Mouse (Mus musculus) intestine, postnatal 0 days (tissue): ENCODE results near the gene Pard3. TPM values are rescaled to one million over a fixed set of nuclear protein-coding genes. Genes with fewer than 3 reads are reported as not detected.

ENCODE experiments used
- ATAC-seq: fragments of 200-750 bp; cut with Nextera tagmentation; 2 replicates; pipeline ENCODE4 v1.8.0; 2017; ENCODE audit warnings: mild to moderate bottlenecking, moderate TSS enrichment, moderate library complexity
- H3K27ac ChIP-seq: fragments of 300-500 bp; sonication (generic); 2 replicates; pipeline ENCODE4 v1.5.1; 2014; ENCODE audit warnings: mild to moderate bottlenecking, low read depth, low read length, moderate library complexity
- H3K27me3 ChIP-seq: fragments of 300-500 bp; sonication (generic); replicated peaks from 2 replicates; pipeline ENCODE4 v1.6.1; 2014; ENCODE audit warnings: low read length, mixed read lengths; ENCODE audit not compliant: control insufficient read depth, insufficient read depth
- H3K36me3 ChIP-seq: fragments of 300-500 bp; sonication (generic); 2 replicates; pipeline ENCODE4 v1.6.1; 2014; ENCODE audit warnings: mild to moderate bottlenecking, moderate library complexity; ENCODE audit not compliant: control insufficient read depth, insufficient read depth
- H3K4me1 ChIP-seq: fragments of 300-500 bp; sonication (generic); replicated peaks from 2 replicates; pipeline ENCODE4 v1.6.1; 2014; ENCODE audit warnings: antibody characterized with exemption, low read length, mixed read lengths; ENCODE audit not compliant: control insufficient read depth, insufficient read depth
- H3K4me2 ChIP-seq: fragments of 300-500 bp; sonication (generic); replicated peaks from 2 replicates; pipeline ENCODE4 v1.6.1; 2014; ENCODE audit warnings: low read depth, mild to moderate bottlenecking, moderate library complexity
- H3K4me3 ChIP-seq: fragments of 300-500 bp; sonication (generic); 2 replicates; pipeline ENCODE4 v1.5.1; 2014; ENCODE audit warnings: low read depth, low read length
- H3K9ac ChIP-seq: fragments of 300-500 bp; sonication (generic); 2 replicates; pipeline ENCODE4 v1.6.1; 2014; ENCODE audit warnings: mild to moderate bottlenecking, low read depth, low read length
- H3K9me3 ChIP-seq: fragments of 300-500 bp; sonication (generic); 2 replicates; pipeline ENCODE4 v1.6.1; 2016; ENCODE audit warnings: mixed run types; ENCODE audit not compliant: control insufficient read depth
- CTCF ChIP-seq: sonication (generic); IDR thresholded peaks from 2 replicates; pipeline ENCODE4 v1.5.1; 2016; ENCODE audit warnings: low read depth, mild to moderate bottlenecking, control low read depth, antibody characterized with exemption, moderate library complexity
- WGBS: fragments of 180-500 bp; shearing (Covaris S2); extraction: QIAGEN DNeasy Blood & Tissue Kit; methylation state at CpG from one replicate; pipeline ENCODE4 v1.1.7; 2014; 5-methylcytosine and 5-hydroxymethylcytosine counted together
- polyA plus RNA-seq: library from polyadenylated mRNA; unstranded; fragments of >200 nt; fragmentation: Nextera tagmentation; extraction: Ambion mirVana; gene quantifications from 2 replicates; pipeline ENCODE4 v1.2.1, GENCODE M21; 2015

The Pard3 gene
- polyA plus RNA-seq, 1 experiment from 2014 or later, result 12.5 TPM

DNA sequence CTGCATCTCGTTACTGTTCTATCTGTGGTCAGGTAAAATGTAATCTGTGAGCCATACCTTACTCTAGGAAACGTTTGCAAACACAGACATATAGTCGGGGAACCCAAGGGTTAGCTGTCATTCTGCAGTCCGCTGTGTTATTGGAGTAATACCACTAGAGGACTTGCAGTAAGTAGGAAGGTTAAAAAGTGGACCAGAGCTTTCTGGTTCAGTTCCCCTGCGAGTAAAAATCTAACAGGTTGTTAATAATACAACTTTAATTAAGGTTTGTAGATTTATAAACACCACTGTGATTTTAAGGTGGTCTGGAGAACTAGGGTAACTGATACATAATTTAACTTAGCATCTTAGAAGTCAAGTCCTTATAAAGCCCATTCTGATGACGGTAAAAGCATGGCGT lies 277.4 kb downstream of the Pard3 start:
- Histone ChIP-seq H3K27ac (no peak overlapping the region), H3K4me2 (no peak overlapping the region), H3K27me3 (no peaks in the 10 kb centered on the region), H3K4me3 (no peak overlapping the region), H3K4me1 (no peaks in the 10 kb centered on the region), H3K36me3 (no peaks in the 10 kb centered on the region), H3K9ac (no peak overlapping the region), H3K9me3 (no peaks in the 10 kb centered on the region)
- no peak for ATAC-seq
- no peak for TF ChIP-seq CTCF
- 86% methylated on average over 7 of the region's 7 CpGs for WGBS

GRCm38 (mm10) chr8:127343115-127343514 lies 279.4 kb downstream of the Pard3 start:
- H3K27ac ChIP-seq, result no peak overlapping the region
- H3K4me1 ChIP-seq, result no peaks in the 10 kb centered on the region
- TF ChIP-seq CTCF, result no peak
- H3K36me3 ChIP-seq, result no peaks in the 10 kb centered on the region
- H3K4me2 ChIP-seq, result no peak overlapping the region
- ATAC-seq, result no peak
- 79% methylated on average over 2 of the region's 2 CpGs for WGBS
- no peaks in the 10 kb centered on the region for H3K27me3 ChIP-seq
- H3K9ac ChIP-seq, result no peak overlapping the region
- no peaks in the 10 kb centered on the region for H3K9me3 ChIP-seq
- H3K4me3 ChIP-seq, result no peak overlapping the region

- H3K4me3 ChIP-seq, result no peak overlapping the region
- ATAC-seq, result no peak
These were observed 280.7 kb downstream of the Pard3 start for GRCm38 (mm10) chr8:127344421-127344820.

DNA sequence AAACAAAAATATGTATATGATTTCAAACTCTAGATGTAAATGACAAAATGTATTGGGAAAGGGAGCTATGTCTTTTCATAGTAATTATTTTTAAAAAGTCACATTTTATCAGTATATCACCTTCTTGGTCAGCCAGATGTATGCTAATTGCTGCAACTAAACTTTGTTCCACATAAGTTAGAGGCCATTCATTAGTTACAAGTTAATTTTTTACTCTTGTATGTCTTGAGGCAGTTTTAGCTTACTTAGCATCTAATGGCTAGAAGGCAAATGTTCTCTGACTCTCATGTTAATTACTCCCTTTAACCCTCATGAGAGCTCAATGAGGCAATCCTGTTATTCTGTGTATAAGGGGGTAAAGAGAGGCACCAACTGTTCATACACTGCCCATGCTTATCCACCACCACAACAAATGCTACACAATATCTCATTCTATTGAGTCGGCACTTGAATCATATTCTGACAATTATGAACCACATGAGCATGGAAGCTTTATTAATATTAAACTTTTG lies 282.3 kb downstream of the Pard3 start:
- no peak overlapping the region for H3K27ac ChIP-seq
- H3K36me3 ChIP-seq, result no peaks in the 10 kb centered on the region
- H3K4me1 ChIP-seq, result no peaks in the 10 kb centered on the region
- H3K4me2 ChIP-seq, result no peak overlapping the region
- H3K9ac ChIP-seq, result no peak overlapping the region
- TF ChIP-seq CTCF, result no peak
- no peak for ATAC-seq
- no peaks in the 10 kb centered on the region for H3K9me3 ChIP-seq
- H3K4me3 ChIP-seq, result no peak overlapping the region
- WGBS, result 81% methylated on average over 1 of the region's 1 CpGs
- H3K27me3 ChIP-seq, result no peaks in the 10 kb centered on the region

More at GRCm38 (mm10) chr8:127344421-127344820, 280.7 kb downstream of the Pard3 start:
- no peaks in the 10 kb centered on the region for H3K9me3 ChIP-seq
- no peak for TF ChIP-seq CTCF
- no peaks in the 10 kb centered on the region for H3K27me3 ChIP-seq
- no peak overlapping the region for H3K4me2 ChIP-seq
- H3K9ac ChIP-seq, result no peak overlapping the region
- H3K4me1 ChIP-seq, result no peaks in the 10 kb centered on the region
- no peak overlapping the region for H3K27ac ChIP-seq
- no peaks in the 10 kb centered on the region for H3K36me3 ChIP-seq
- WGBS, result 85% methylated on average over 3 of the region's 3 CpGs

GRCm38 (mm10) chr8:127347890-127348495 lies 284.3 kb downstream of the Pard3 start:
- Histone ChIP-seq H3K36me3 (no peaks in the 10 kb centered on the region; the same call in 1 of the 2 replicates), H3K4me3 (no peak overlapping the region), H3K4me1 (no peaks in the 10 kb centered on the region), H3K4me2 (no peak overlapping the region), H3K9me3 (no peaks in the 10 kb centered on the region), H3K27ac (no peak overlapping the region), H3K27me3 (no peaks in the 10 kb centered on the region), H3K9ac (no peak overlapping the region)
- ATAC-seq, result no peak
- WGBS, result 89% methylated on average over 2 of the region's 2 CpGs
- no peak for TF ChIP-seq CTCF

DNA sequence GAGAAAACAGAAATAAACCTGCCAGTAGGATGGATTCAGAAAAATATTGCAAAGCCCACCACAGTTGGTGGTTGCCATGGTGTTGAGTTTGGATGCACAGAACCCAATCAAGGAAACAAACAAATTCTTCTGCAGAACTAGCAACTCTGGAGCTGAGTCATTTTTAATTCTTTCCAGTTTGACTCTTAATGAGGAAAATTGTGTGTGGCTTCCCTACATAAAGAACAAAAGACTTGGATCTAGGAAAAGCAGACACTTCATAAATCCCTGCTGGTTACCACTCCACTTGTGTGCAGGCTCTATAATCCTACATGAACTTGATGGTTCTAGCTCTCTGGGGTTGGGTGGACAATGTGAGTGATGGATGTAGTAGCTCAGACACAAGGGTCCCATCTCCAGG lies 298.1 kb downstream of the Pard3 start:
- no peak overlapping the region for H3K9ac ChIP-seq
- H3K4me2 ChIP-seq, result no peak overlapping the region
- no peaks in the 10 kb centered on the region for H3K27me3 ChIP-seq
- TF ChIP-seq CTCF, result no peak
- no peak for ATAC-seq
- H3K9me3 ChIP-seq, result no peaks in the 10 kb centered on the region
- H3K36me3 ChIP-seq, result no peaks in the 10 kb centered on the region
- H3K4me3 ChIP-seq, result no peak overlapping the region
- H3K4me1 ChIP-seq, result no peaks in the 10 kb centered on the region
- no peak overlapping the region for H3K27ac ChIP-seq
